Mouse (Mus musculus): Measurements from ENCODE around the gene Dgkk. TPM values are rescaled to one million over a fixed set of nuclear protein-coding genes. Genes with fewer than 3 reads are reported as not detected.
"Not testable (repeated sequence)": the region's sequence is repeated elsewhere in the genome, so short reads cannot be mapped to it uniquely, and the experiment has no call there.

The Dgkk gene
- not detected for polyA plus RNA-seq (2012; fragmentation: generic; extraction: Trizol)

DNA sequence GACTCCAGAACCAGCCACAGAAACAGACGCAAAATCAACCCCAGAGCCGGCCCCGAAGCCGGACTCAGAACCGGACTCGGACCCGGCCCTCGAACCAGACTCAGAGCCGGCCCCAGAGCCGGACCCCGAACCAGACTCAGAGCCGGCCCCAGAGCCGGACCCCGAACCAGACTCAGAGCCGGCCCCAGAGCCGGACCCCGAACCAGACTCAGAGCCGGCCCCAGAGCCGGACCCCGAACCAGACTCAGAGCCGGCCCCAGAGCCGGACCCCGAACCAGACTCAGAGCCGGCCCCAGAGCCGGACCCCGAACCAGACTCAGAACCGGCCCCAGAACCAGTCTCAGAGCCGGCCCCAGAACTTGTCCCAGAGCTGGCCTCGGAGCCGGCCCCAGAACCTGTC, at the start of gene Dgkk:
Dgkk (plus strand) TSS at position 301 of the 400 bp plus-strand sequence.
- not testable (repeated sequence) for H3K4me3 ChIP-seq; H3K27me3 ChIP-seq (ENCODE audit: control insufficient read depth, insufficient read depth, insufficient read length); H3ac ChIP-seq (ENCODE audit: control insufficient read depth, insufficient read length); H3K4me2 ChIP-seq (ENCODE audit: low read depth); H3K79me2 ChIP-seq (ENCODE audit: control insufficient read depth, insufficient read depth); H3K36me3 ChIP-seq (ENCODE audit: control insufficient read depth, insufficient read depth)

DNA sequence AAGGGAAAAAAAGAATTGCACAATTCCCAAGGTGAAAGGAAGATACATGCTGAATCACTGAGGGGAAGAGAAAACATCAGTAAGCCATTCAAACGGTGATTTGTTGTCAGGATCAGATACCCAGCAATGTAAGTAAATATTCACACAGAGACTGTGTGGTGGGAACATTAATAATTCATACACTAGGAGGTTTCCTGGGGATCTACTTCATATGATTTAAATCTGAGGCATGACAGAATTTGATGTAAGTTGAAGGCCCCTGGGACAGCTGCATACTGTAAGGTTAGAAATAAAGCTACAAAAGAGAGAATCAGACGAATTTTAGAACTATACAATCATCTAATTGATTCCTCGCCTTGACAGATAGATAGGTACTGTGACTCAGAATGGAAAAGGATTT, 45.1 kb upstream of the Dgkk start:
- no peak overlapping the region for H3ac ChIP-seq (ENCODE audit: control insufficient read depth, insufficient read length)
- H3K4me2 ChIP-seq (ENCODE audit: low read depth), result no peak overlapping the region
- H3K27me3 ChIP-seq (ENCODE audit: control insufficient read depth, insufficient read depth, insufficient read length), result no peaks in the 10 kb centered on the region
- TF ChIP-seq POLR2A (IDR thresholded peaks at IDR 0.05; ENCODE audit: insufficient read length, low read depth) (no peak), TCF3 (IDR thresholded peaks at IDR 0.05; ENCODE audit: insufficient read length, low read depth) (no peak), MAX (IDR thresholded peaks at IDR 0.05; ENCODE audit: low read depth) (no peak), CEBPB (IDR thresholded peaks at IDR 0.05; ENCODE audit: insufficient read depth, poor library complexity, severe bottlenecking) (no peak), SRF (IDR thresholded peaks at IDR 0.05; ENCODE audit: control insufficient read depth, insufficient read length, low read depth) (no peak), TCF12 (IDR thresholded peaks at IDR 0.05; ENCODE audit: insufficient read depth, poor library complexity, severe bottlenecking) (no peak), REST (IDR thresholded peaks at IDR 0.05; ENCODE audit: insufficient read depth, insufficient read length) (no peak), MYOD1 (IDR thresholded peaks at IDR 0.05; ENCODE audit: control insufficient read depth in 1 of 3, insufficient read length in 2 of 3, low read depth in 2 of 3) (no peak), E2F4 (IDR thresholded peaks at IDR 0.05; ENCODE audit: insufficient read depth) (no peak), USF1 (IDR thresholded peaks at IDR 0.05; ENCODE audit: low read depth) (no peak), POLR2AphosphoS2 (IDR thresholded peaks at IDR 0.05; ENCODE audit: insufficient read length, low read depth) (no peak), MYOG (IDR thresholded peaks at IDR 0.05; ENCODE audit: control insufficient read depth in 1 of 3, insufficient read depth in 1 of 3, insufficient read length in 2 of 3, low read depth in 2 of 3) (no peak)
- H3K79me2 ChIP-seq (ENCODE audit: control insufficient read depth, insufficient read depth), result no peaks in the 10 kb centered on the region
- H3K36me3 ChIP-seq (ENCODE audit: control insufficient read depth, insufficient read depth), result no peaks in the 10 kb centered on the region
- H3K4me3 ChIP-seq, result no peak overlapping the region

DNA sequence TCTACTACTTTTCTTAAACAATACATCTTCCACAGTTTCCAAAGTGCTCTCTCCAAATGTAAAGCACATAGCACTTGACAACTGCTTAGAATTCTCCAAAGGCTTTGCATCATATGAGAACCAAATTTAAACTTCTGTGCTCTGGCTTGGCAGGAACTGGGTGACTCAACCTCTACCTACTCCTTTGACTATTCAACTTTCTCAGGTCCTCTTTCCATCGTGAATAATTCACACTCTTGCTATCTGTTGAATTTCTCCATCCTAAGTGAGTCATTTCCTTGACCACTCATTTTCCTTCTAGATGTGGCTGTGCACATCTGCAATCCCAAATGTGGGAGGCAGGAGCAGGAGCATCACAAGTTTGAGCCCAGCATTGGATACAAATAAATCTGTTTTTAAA, 28.4 kb upstream of the Dgkk start:
- Histone ChIP-seq H3K27me3 (ENCODE audit: control insufficient read depth, insufficient read depth, insufficient read length) (no peaks in the 10 kb centered on the region), H3K4me3 (no peak overlapping the region)

DNA sequence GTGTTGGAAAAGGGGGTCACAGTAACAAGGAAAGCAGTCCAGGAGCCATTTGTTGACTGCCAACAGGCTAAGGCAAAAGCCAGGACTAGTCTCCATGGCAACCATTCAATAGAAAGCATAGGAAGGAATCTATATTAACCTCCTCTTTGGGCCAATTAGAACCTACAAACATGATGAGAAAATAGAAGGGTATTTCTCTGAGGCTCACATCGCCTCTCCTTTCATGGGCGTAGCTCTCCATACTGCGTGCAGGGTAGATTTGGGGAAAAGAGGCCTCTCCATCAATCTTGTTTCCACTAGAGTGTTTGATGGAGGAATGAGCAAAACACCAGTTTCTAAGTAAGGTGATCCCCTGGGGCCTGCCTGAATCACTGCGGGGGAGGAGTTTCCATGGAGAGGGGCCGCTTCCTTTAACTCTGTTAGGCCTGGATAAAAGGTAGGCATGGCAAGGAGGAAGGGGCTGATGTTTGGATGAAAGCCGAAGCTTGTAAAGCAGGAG, 27.5 kb upstream of the Dgkk start:
- H3K79me2 ChIP-seq (ENCODE audit: control insufficient read depth, insufficient read depth), result no peaks in the 10 kb centered on the region
- H3K27me3 ChIP-seq (ENCODE audit: control insufficient read depth, insufficient read depth, insufficient read length), result no peaks in the 10 kb centered on the region
- no peaks in the 10 kb centered on the region for H3K36me3 ChIP-seq (ENCODE audit: control insufficient read depth, insufficient read depth)
- no peak overlapping the region for H3K4me3 ChIP-seq
- H3ac ChIP-seq (ENCODE audit: control insufficient read depth, insufficient read length), result no peak overlapping the region
- TF ChIP-seq MYOD1 (IDR thresholded peaks at IDR 0.05; ENCODE audit: control insufficient read depth in 1 of 3, insufficient read length in 2 of 3, low read depth in 2 of 3) (no peak), E2F4 (IDR thresholded peaks at IDR 0.05; ENCODE audit: insufficient read depth) (no peak), SRF (IDR thresholded peaks at IDR 0.05; ENCODE audit: control insufficient read depth, insufficient read length, low read depth) (no peak), REST (IDR thresholded peaks at IDR 0.05; ENCODE audit: insufficient read depth, insufficient read length) (no peak), CEBPB (IDR thresholded peaks at IDR 0.05; ENCODE audit: insufficient read depth, poor library complexity, severe bottlenecking) (no peak), POLR2AphosphoS2 (IDR thresholded peaks at IDR 0.05; ENCODE audit: insufficient read length, low read depth) (no peak), TCF3 (IDR thresholded peaks at IDR 0.05; ENCODE audit: insufficient read length, low read depth) (no peak), USF1 (IDR thresholded peaks at IDR 0.05; ENCODE audit: low read depth) (no peak), TCF12 (IDR thresholded peaks at IDR 0.05; ENCODE audit: insufficient read depth, poor library complexity, severe bottlenecking) (no peak), POLR2A (IDR thresholded peaks at IDR 0.05; ENCODE audit: insufficient read length, low read depth) (no peak), MAX (IDR thresholded peaks at IDR 0.05; ENCODE audit: low read depth) (no peak)
- H3K4me2 ChIP-seq (ENCODE audit: low read depth), result no peak overlapping the region

More for the DNA sequence above, 28.4 kb upstream of the Dgkk start:
- Histone ChIP-seq H3ac (ENCODE audit: control insufficient read depth, insufficient read length) (no peak overlapping the region), H3K36me3 (ENCODE audit: control insufficient read depth, insufficient read depth) (no peaks in the 10 kb centered on the region), H3K79me2 (ENCODE audit: control insufficient read depth, insufficient read depth) (no peaks in the 10 kb centered on the region), H3K4me2 (ENCODE audit: low read depth) (no peak overlapping the region)
- TF ChIP-seq SRF (IDR thresholded peaks at IDR 0.05; ENCODE audit: control insufficient read depth, insufficient read length, low read depth) (no peak), MYOD1 (IDR thresholded peaks at IDR 0.05; ENCODE audit: control insufficient read depth in 1 of 3, insufficient read length in 2 of 3, low read depth in 2 of 3) (no peak), REST (IDR thresholded peaks at IDR 0.05; ENCODE audit: insufficient read depth, insufficient read length) (no peak), POLR2AphosphoS2 (IDR thresholded peaks at IDR 0.05; ENCODE audit: insufficient read length, low read depth) (no peak)

DNA sequence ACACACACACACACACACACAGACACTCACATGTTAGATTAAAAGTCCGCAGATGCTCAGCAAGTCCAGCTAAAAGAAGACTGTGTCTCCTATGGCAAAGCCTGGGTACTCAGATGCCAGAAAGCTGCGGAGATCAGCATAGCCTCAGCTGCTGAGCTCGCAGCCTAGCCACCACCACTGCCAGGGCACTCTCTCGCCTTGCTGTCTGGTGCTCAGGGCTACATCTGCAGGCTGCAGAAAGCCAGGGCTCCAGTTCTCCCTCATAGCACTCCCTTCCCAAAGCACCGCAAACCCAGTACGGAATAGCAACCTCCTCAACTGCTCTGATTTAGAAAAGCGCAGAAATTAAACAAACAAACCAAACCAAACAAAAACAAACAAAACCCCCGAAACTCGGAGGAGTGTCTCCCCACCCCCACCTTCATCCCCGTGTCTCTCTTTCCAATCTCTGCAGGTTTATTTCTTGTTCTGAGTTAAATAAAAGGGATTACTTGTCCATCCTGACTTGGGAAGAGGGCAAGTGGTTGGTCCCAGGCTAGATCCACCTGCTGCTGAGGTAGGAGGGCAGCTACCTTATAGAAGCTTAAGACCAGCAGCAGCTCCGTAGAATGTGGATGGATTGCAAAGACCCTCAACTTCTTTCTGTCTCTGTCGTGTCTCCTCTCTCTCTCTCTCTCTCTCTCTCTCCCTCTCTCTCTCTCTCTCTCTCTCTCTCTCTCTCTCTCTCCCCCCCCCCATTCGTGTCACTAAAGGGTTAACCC, 1.4 kb upstream of the Dgkk start:
- Histone ChIP-seq H3K27me3 (ENCODE audit: control insufficient read depth, insufficient read depth, insufficient read length) (peaks cover 5% of the 10 kb centered on the region), H3ac (ENCODE audit: control insufficient read depth, insufficient read length) (no peak overlapping the region), H3K4me3 (no peak overlapping the region), H3K79me2 (ENCODE audit: control insufficient read depth, insufficient read depth) (no peaks in the 10 kb centered on the region), H3K4me2 (ENCODE audit: low read depth) (no peak overlapping the region), H3K36me3 (ENCODE audit: control insufficient read depth, insufficient read depth) (no peaks in the 10 kb centered on the region)
- TF ChIP-seq POLR2A (IDR thresholded peaks at IDR 0.05; ENCODE audit: insufficient read length, low read depth), result no peak
- TF ChIP-seq MYOD1 (IDR thresholded peaks at IDR 0.05; ENCODE audit: control insufficient read depth in 1 of 3, insufficient read length in 2 of 3, low read depth in 2 of 3), result no peak
- no peak for TF ChIP-seq TCF3 (IDR thresholded peaks at IDR 0.05; ENCODE audit: insufficient read length, low read depth)
